Mouse (Mus musculus) adrenal gland, postnatal 14 days (tissue): ENCODE data around the gene B3gnt2. TPM values are rescaled to one million over a fixed set of nuclear protein-coding genes. Genes with fewer than 3 reads are reported as not detected.

Experiments used
- DNase-seq: peaks from one replicate; pipeline ENCODE4 v3.0.0; 2021; ENCODE audit warnings: mixed read lengths
- total RNA-seq: library from RNA; stranded (reverse); gene quantifications from 2 replicates; pipeline ENCODE4 v1.2.3, GENCODE M21; 2021

Gene B3gnt2
- total RNA-seq, 1 experiment from 2014 or later: 43.9 TPM

GRCm38 (mm10) chr11:22871628-22872306, 11.0 kb upstream of the B3gnt2 start:
- DNase-seq: no peak

GRCm38 (mm10) chr11:22868582-22868981, 7.8 kb upstream of the B3gnt2 start:
- no peak for DNase-seq

- no peak for DNase-seq
Observed at GRCm38 (mm10) chr11:22867691-22868090, 6.9 kb upstream of the B3gnt2 start.

GRCm38 (mm10) chr11:22865635-22866246, 5.0 kb upstream of the B3gnt2 start:
- no peak for DNase-seq

- no peak for DNase-seq
Observed at GRCm38 (mm10) chr11:22864305-22865060, 3.7 kb upstream of the B3gnt2 start.

- DNase-seq: no peak
Observed at GRCm38 (mm10) chr11:22863581-22863980, 2.8 kb upstream of the B3gnt2 start.

- DNase-seq: no peak
Observed at GRCm38 (mm10) chr11:22861315-22861714, 554 bp upstream of the B3gnt2 start.

- peak; percentile 96 for DNase-seq
Observed at GRCm38 (mm10) chr11:22859633-22860334, 977 bp downstream of the B3gnt2 start.

GRCm38 (mm10) chr11:22859301-22859632, 1.5 kb downstream of the B3gnt2 start:
- DNase-seq: no peak

GRCm38 (mm10) chr11:22858441-22859300, 2.1 kb downstream of the B3gnt2 start:
- DNase-seq: peak; percentile 45

GRCm38 (mm10) chr11:22857705-22858440, 2.9 kb downstream of the B3gnt2 start:
- peak; percentile 64 for DNase-seq

GRCm38 (mm10) chr11:22857106-22857704, 3.6 kb downstream of the B3gnt2 start:
- no peak for DNase-seq

GRCm38 (mm10) chr11:22856371-22856965, 4.3 kb downstream of the B3gnt2 start:
- DNase-seq: no peak

- DNase-seq: no peak
Observed at GRCm38 (mm10) chr11:22854571-22854970, 6.2 kb downstream of the B3gnt2 start.

GRCm38 (mm10) chr11:22853477-22854157, 7.1 kb downstream of the B3gnt2 start:
- DNase-seq: peak; percentile 67

- DNase-seq: no peak
Observed at GRCm38 (mm10) chr11:22852510-22852909, 8.3 kb downstream of the B3gnt2 start.

- DNase-seq: no peak
Observed at GRCm38 (mm10) chr11:22851416-22851815, 9.3 kb downstream of the B3gnt2 start.

GRCm38 (mm10) chr11:22850077-22850476, 10.7 kb downstream of the B3gnt2 start:
- no peak for DNase-seq

GRCm38 (mm10) chr11:22848649-22849195, 12.0 kb downstream of the B3gnt2 start:
- DNase-seq: no peak
